Mouse (Mus musculus) forebrain, embryonic 12.5 days (tissue): ENCODE results near the gene Mrm3. TPM values are rescaled to one million over a fixed set of nuclear protein-coding genes. Genes with fewer than 3 reads are reported as not detected.
A peak's percentile ranks its signal among the peaks of the same experiment; 100 is the strongest.

Experiments
- ATAC-seq: fragments of 200-750 bp; cut with Nextera tagmentation; 2 replicates; pipeline ENCODE4 v1.8.0; 2017; ENCODE audit warnings: moderate TSS enrichment; ENCODE audit not compliant: low FRiP score
- H3K27ac ChIP-seq: fragments of 300-500 bp; sonication (generic); 2 replicates; pipeline ENCODE4 v1.5.1; 2016; ENCODE audit warnings: mild to moderate bottlenecking
- H3K27me3 ChIP-seq: fragments of 300-500 bp; sonication (generic); 2 replicates; pipeline ENCODE4 v1.6.1; 2016; ENCODE audit warnings: mild to moderate bottlenecking
- H3K36me3 ChIP-seq: fragments of 300-500 bp; sonication (generic); replicated peaks from 2 replicates; pipeline ENCODE4 v1.6.1; 2016; ENCODE audit warnings: mild to moderate bottlenecking
- H3K4me1 ChIP-seq: fragments of 300-500 bp; sonication (generic); 2 replicates; pipeline ENCODE4 v1.6.1; 2016
- H3K4me2 ChIP-seq: fragments of 300-500 bp; sonication (generic); 2 replicates; pipeline ENCODE4 v1.6.1; 2016; ENCODE audit warnings: mild to moderate bottlenecking, moderate library complexity
- H3K4me3 ChIP-seq: fragments of 300-500 bp; sonication (generic); replicated peaks from 2 replicates; pipeline ENCODE4 v1.5.1; 2016; ENCODE audit warnings: mild to moderate bottlenecking
- H3K9ac ChIP-seq: fragments of 300-500 bp; sonication (generic); 2 replicates; pipeline ENCODE4 v1.6.1; 2016; ENCODE audit warnings: mild to moderate bottlenecking
- H3K9me3 ChIP-seq: fragments of 300-500 bp; sonication (generic); 2 replicates; pipeline ENCODE4 v1.6.1; 2016
- WGBS: fragments of 180-500 bp; shearing (Covaris S2); methylation state at CpG from one replicate; pipeline ENCODE4 v1.1.7; 2016; 5-methylcytosine and 5-hydroxymethylcytosine counted together
- polyA plus RNA-seq: library from polyadenylated mRNA; unstranded; fragments of >200 nt; fragmentation: Nextera tagmentation; extraction: Ambion mirVana; gene quantifications from 2 replicates; pipeline ENCODE4 v1.2.1, GENCODE M21; 2016

The Mrm3 gene
- polyA plus RNA-seq, 1 experiment from 2014 or later: 20.0 TPM

GRCm38 (mm10) chr11:76294836-76295235 is 51.3 kb downstream of the Mrm3 start:
- Histone ChIP-seq H3K36me3 (no peaks in the 10 kb centered on the region), H3K9me3 (no peaks in the 10 kb centered on the region), H3K9ac (no peak overlapping the region), H3K4me2 (no peak overlapping the region), H3K27ac (peak overlapping the region; percentile 75), H3K4me1 (peaks cover 82% of the 10 kb centered on the region), H3K4me3 (no peak overlapping the region), H3K27me3 (no peaks in the 10 kb centered on the region)
- 10% methylated on average over 9 of the region's 9 CpGs for WGBS
- ATAC-seq: no peak

GRCm38 (mm10) chr11:76297252-76297651 is 53.7 kb downstream of the Mrm3 start:
- ATAC-seq: no peak
- Histone ChIP-seq H3K27ac (no peak overlapping the region), H3K4me3 (no peak overlapping the region), H3K27me3 (no peaks in the 10 kb centered on the region), H3K9ac (no peak overlapping the region), H3K4me1 (peaks cover 66% of the 10 kb centered on the region), H3K36me3 (no peaks in the 10 kb centered on the region), H3K9me3 (no peaks in the 10 kb centered on the region), H3K4me2 (no peak overlapping the region)
- 45% methylated on average over 9 of the region's 9 CpGs for WGBS

DNA sequence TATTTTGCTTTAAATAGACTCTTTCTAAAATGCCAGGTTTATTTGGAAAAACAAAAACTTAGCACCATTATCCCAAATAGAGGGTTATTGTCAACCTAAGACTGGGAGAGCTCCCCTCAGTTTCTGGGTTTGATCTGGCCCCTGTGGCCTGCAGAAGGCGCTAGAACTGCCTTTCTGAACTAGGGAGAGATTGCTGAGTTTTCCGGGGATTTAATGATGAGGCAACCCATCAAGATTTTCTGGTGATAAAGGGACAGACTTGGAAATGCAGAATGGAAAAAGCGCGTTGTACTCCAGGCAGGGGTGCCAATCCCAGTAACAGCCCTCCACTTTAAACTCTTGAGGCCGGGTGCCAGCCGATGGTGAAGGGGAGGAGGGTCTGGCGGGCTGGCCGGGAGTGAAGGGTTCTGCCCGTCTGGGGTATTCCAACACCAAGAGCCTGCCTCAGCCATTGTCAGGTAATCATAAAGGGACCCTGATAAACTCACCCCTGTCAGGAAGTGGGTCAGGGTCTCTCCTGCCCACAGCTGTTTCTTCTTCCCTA is 55.0 kb downstream of the Mrm3 start:
- 70% methylated on average over 9 of the region's 9 CpGs for WGBS
- Histone ChIP-seq H3K9ac (no peak overlapping the region), H3K4me1 (peaks cover 59% of the 10 kb centered on the region), H3K27ac (peak overlapping the region; percentile 31; the same call in 1 of the 2 replicates), H3K36me3 (no peaks in the 10 kb centered on the region), H3K4me2 (no peak overlapping the region), H3K27me3 (no peaks in the 10 kb centered on the region), H3K4me3 (no peak overlapping the region), H3K9me3 (no peaks in the 10 kb centered on the region)
- ATAC-seq: no peak

Other genes starting within 250 kb of the Mrm3 start
- gene 1700016K19Rik, start 243.8 kb upstream of the Mrm3 start, polyA plus RNA-seq: 0.59 and 1.4 TPM in 2 replicates
- gene Rflnb, start 215.9 kb upstream of the Mrm3 start, polyA plus RNA-seq: 11.7 and 13.2 TPM in 2 replicates
- gene Vps53, start 64.1 kb upstream of the Mrm3 start, polyA plus RNA-seq: 51.9 and 55.2 TPM in 2 replicates
- 25.4 and 26.7 TPM in 2 replicates for gene Fam57a, start 64.0 kb upstream of the Mrm3 start, polyA plus RNA-seq
- gene Dbil5, start 26.1 kb upstream of the Mrm3 start, polyA plus RNA-seq: 0.37 and 0.84 TPM in 2 replicates
- gene Gemin4, start 26.1 kb upstream of the Mrm3 start, polyA plus RNA-seq: 31.9 and 35.3 TPM in 2 replicates
- 123 and 125 TPM in 2 replicates for gene Glod4, start within 50 bp of the Mrm3 start, polyA plus RNA-seq
- 48.4 and 58.6 TPM in 2 replicates for gene Nxn, start 155.4 kb downstream of the Mrm3 start, polyA plus RNA-seq
- gene Timm22, start 163.2 kb downstream of the Mrm3 start, polyA plus RNA-seq: 103 and 109 TPM in 2 replicates